Mouse (Mus musculus) ZHBTc4 (cell line): ENCODE data around the gene Chst12.

ENCODE experiments used
- DNase-seq: peaks from one replicate; pipeline ENCODE4 v3.0.0-alpha.2; 2011; ENCODE audit warnings: low read depth, low spot score

The Chst12 gene

DNA sequence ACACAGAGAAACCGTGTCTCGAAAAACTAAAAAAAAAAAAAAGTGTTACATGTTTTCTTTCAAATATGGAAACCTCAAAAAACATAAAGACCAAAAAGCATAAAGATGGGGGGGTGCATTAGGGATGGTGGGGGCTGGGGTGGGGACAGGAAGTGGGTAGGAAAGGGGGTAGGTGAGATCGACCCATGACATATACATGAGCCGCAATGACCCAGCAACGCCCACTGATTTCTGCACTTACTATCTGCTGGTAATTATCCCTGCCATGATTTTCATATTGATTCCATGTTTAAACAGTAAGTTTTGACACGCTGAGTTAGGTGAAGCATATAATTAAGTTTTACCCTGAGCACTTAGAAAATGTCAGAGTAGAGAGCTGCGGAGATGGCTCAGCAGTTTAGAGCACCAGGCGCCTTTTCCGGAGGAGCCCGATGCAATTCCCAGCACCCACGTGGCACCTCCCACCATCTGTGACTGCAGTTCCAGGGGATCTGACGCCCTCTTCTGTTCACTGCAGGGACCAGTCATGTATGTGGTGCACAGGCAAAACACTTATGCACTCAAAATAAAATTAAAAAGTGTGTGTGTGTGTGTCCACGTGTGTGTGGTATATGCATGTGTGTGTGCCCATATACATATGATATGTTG is 65.0 kb downstream of the Chst12 start:
- peak; percentile 58 for DNase-seq

DNA sequence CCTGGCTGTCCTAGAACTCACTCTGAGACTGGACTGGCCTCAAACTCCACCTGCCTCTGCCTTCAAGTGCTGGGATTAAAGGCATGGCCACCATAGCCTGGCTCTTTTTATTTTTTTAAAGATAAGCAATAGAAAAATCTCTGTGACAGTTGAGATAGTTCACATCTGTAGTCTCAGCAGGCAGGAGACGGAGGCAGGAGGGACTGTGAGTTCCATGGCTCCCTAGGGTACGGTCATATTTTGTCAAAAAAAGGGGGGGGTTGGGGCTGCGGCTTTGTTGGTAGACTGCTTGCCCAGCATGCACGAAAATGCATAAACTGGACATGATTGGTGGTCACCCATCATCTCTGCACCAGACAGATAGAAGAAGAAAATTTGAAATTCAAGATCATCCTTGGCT is 65.9 kb downstream of the Chst12 start:
- no peak for DNase-seq

- no peak for DNase-seq
Measured at GRCm38 (mm10) chr5:140571673-140572072, 66.3 kb downstream of the Chst12 start.

- DNase-seq, result no peak
Measured at GRCm38 (mm10) chr5:140572611-140573010, 67.3 kb downstream of the Chst12 start.
